Comparison of ENCODE assay signal across 19 mouse cellular contexts in the genomic region with DNA sequence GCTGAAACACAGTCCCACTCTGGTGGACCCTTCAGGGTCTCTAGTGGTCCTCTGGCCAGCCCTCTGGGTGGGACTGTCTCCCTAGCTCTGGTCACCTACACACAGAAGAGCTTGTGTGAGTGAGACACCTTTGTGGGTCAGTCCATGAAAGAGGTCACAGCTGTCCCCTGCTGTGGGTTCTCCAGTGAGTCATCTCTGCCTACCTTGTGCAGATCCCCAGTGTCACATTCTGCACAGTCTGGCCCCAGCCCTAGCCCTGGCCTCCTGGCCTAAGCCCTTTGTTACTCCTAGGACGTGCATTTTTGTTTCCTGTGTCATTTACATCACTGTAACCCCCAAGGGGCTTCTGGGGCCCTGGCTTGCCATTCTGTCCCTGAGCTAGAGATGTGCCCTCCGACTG. TPM values are rescaled to one million over a fixed set of nuclear protein-coding genes. Genes with fewer than 3 reads are reported as not detected.
A peak's percentile ranks its signal among the peaks of the same experiment; 100 is the strongest.
DNase-seq lines count a peak whose midpoint lies in the region; ATAC-seq and TF ChIP-seq lines count a peak whose summit lies in the region.
"Had no signal": no experiment of that assay in that cellular context is flagged by ENCODE, and none has a peak within 500 bp of the region (broad histone marks: within the 10 kb centered on the region; RNA-seq: fewer than 3 reads in every experiment).

No protein-coding gene starts in this region.

- WGBS in heart, embryonic 13.5 days, result 65% methylated on average over 2 of the region's 2 CpGs

- TF ChIP-seq CTCF in CH12.LX (conservative IDR thresholded peaks at IDR 0.05 in 1 of 2, IDR thresholded peaks at IDR 0.05 in 1 of 2; ENCODE audit: low read depth in 2 of 2, low read length in 2 of 2), result no peak
- no peak for TF ChIP-seq CTCF in embryonic fibroblast, embryonic 13.5 days (IDR thresholded peaks at IDR 0.05; ENCODE audit: borderline replicate concordance, insufficient read depth, low read length)

- no peak overlapping the region for H3K4me2 ChIP-seq in heart, embryonic 13.5 days
- H3K4me2 ChIP-seq in CH12.LX (ENCODE audit: insufficient read depth, low read depth, poor library complexity, severe bottlenecking) (no peak overlapping the region), myocyte (ENCODE audit: low read depth) (peak overlapping the region; percentile 20)
- H3K4me2 ChIP-seq: forebrain, embryonic 13.5 days; neural tube, embryonic 12.5 days had no signal

- no peak overlapping the region for H3K4me3 ChIP-seq in heart, embryonic 13.5 days
- H3K4me3 ChIP-seq in CH12.LX (replicated peaks in 1 of 3; ENCODE audit: low read depth in 2 of 3, low read length in 2 of 3, poor library complexity in 1 of 3) (no peak overlapping the region), myocyte (no peak overlapping the region)
- no peak overlapping the region for H3K4me3 ChIP-seq in embryonic fibroblast, embryonic 13.5 days (ENCODE audit: insufficient read depth, low read length)
- H3K4me3 ChIP-seq: forebrain, embryonic 13.5 days; midbrain, embryonic 10.5 days; neural tube, embryonic 12.5 days had no signal

- H3K79me2 ChIP-seq in CH12.LX (replicated peaks; ENCODE audit: control insufficient read depth, extremely low read depth, insufficient read depth, poor library complexity, severe bottlenecking) (no peaks in the 10 kb centered on the region), myocyte (ENCODE audit: control insufficient read depth, insufficient read depth) (no peaks in the 10 kb centered on the region)

- H3K27ac ChIP-seq in heart, embryonic 13.5 days (replicated peaks), result no peak overlapping the region; the same call in 1 of the 2 replicates
- H3K27ac ChIP-seq in CH12.LX (ENCODE audit: insufficient read depth, low read depth), result peak overlapping the region; percentile 46
- H3K27ac ChIP-seq in embryonic fibroblast, embryonic 13.5 days (ENCODE audit: insufficient read depth, low read length), result peak overlapping the region; percentile 99
- H3K27ac ChIP-seq: forebrain, embryonic 13.5 days; liver, embryonic 14.5 days; macrophage; midbrain, embryonic 10.5 days; neural tube, embryonic 12.5 days had no signal

- peaks cover 81% of the 10 kb centered on the region for H3K36me3 ChIP-seq in heart, embryonic 13.5 days
- H3K36me3 ChIP-seq in CH12.LX (replicated peaks in 1 of 2; ENCODE audit: control insufficient read depth in 1 of 2, insufficient read depth in 1 of 2, low read length in 1 of 2) (peaks cover 64 to 92% of the 10 kb centered on the region in 2 experiments), myocyte (ENCODE audit: control insufficient read depth, insufficient read depth) (peaks cover 9% of the 10 kb centered on the region)

- no peak for TF ChIP-seq RAD21 in CH12.LX (IDR thresholded peaks at IDR 0.05; ENCODE audit: low read depth, low read length)

- H3K9me3 ChIP-seq in heart, embryonic 13.5 days, result no peaks in the 10 kb centered on the region
- no peaks in the 10 kb centered on the region for H3K9me3 ChIP-seq in CH12.LX (replicated peaks; ENCODE audit: low read length)
- H3K9me3 ChIP-seq: forebrain, embryonic 13.5 days; midbrain, embryonic 10.5 days; neural tube, embryonic 12.5 days had no signal

- no peak for ATAC-seq in heart, embryonic 13.5 days (ENCODE audit: extremely low read depth, insufficient number of reproducible peaks, low FRiP score, low TSS enrichment)
- ATAC-seq: forebrain, embryonic 13.5 days; hindbrain, embryonic 16.5 days; intestine, embryonic 16.5 days had no signal

- dilution Hi-C loops in CH12.LX (cut with MboI; ENCODE audit: extremely low pct_ligation_motif_present, extremely low pct_unique_long_range_greater_than_20kb, low sequenced_read_pairs), result no loop called here

- in situ Hi-C loops in CH12.LX (cut with MboI; ENCODE audit: low pct_ligation_motif_present, low pct_unique_long_range_greater_than_20kb, low sequenced_read_pairs), result no loop called here

- 0 out of 2 replicates have a peak overlapping the region, but pooled peaks have one; percentile 37 for H3K9ac ChIP-seq in heart, embryonic 13.5 days
- H3K9ac ChIP-seq in CH12.LX (ENCODE audit: insufficient read depth, low read depth), result no peak overlapping the region
- H3K9ac ChIP-seq: forebrain, embryonic 13.5 days; liver, embryonic 14.5 days; neural tube, embryonic 12.5 days had no signal

- no peaks in the 10 kb centered on the region for H3K27me3 ChIP-seq in heart, embryonic 13.5 days (replicated peaks)
- H3K27me3 ChIP-seq in CH12.LX (replicated peaks) (no peaks in the 10 kb centered on the region), myocyte (ENCODE audit: control insufficient read depth, insufficient read depth, insufficient read length) (no peaks in the 10 kb centered on the region)
- H3K27me3 ChIP-seq: forebrain, embryonic 13.5 days; neural tube, embryonic 12.5 days had no signal

- H3ac ChIP-seq in myocyte (ENCODE audit: control insufficient read depth, insufficient read length), result no peak overlapping the region

- H3K4me1 ChIP-seq in heart, embryonic 13.5 days, result peaks cover 11% of the 10 kb centered on the region
- H3K4me1 ChIP-seq in CH12.LX (ENCODE audit: control insufficient read depth in 1 of 2, insufficient read depth in 2 of 2), result peaks cover 13 to 18% of the 10 kb centered on the region in 2 experiments
- H3K4me1 ChIP-seq in embryonic fibroblast, embryonic 13.5 days (ENCODE audit: control insufficient read depth, insufficient read depth, low read length), result peaks cover 27% of the 10 kb centered on the region
- H3K4me1 ChIP-seq: forebrain, embryonic 13.5 days; neural tube, embryonic 12.5 days had no signal

- no peak for DNase-seq in heart, postnatal 4 days
- no peak for DNase-seq in CH12.LX (ENCODE audit: extremely low read depth)
- DNase-seq in spleen, postnatal 36 days (ENCODE audit: low spot score in 2 of 2), result no peak
- no peak for DNase-seq in adrenal gland, adult 18-20 months (ENCODE audit: low spot score in 2 of 2)
- DNase-seq: adrenal gland, postnatal 14 days; cerebellum, postnatal 14 days; gastrocnemius, postnatal 36 days; heart, postnatal 14 days; thymus, postnatal 25 days had no signal

- TF ChIP-seq EP300 in CH12.LX (IDR thresholded peaks at IDR 0.05; ENCODE audit: low read length), result peak; percentile 55; the same call in 1 of the 2 replicates

- TF ChIP-seq POLR2A in CH12.LX (IDR thresholded peaks at IDR 0.05; ENCODE audit: low read depth, low read length), result no peak
- TF ChIP-seq POLR2A in embryonic fibroblast, embryonic 13.5 days (IDR thresholded peaks at IDR 0.05; ENCODE audit: low read depth, low read length), result no peak
- no peak for TF ChIP-seq POLR2A in myocyte (IDR thresholded peaks at IDR 0.05; ENCODE audit: insufficient read length, low read depth)

TF ChIP-seq in CH12.LX, 34 proteins besides CTCF, POLR2A, EP300 and RAD21 (continues in another document):
- TF ChIP-seq TCF12 (IDR thresholded peaks at IDR 0.05; ENCODE audit: low read depth, low read length), result peak; percentile 62; the same call in 1 of the 2 replicates
- peak; percentile 63; the same call in 1 of the 2 replicates for TF ChIP-seq IRF4 (IDR thresholded peaks at IDR 0.05; ENCODE audit: low read depth, low read length)
- no peak for TF ChIP-seq ZC3H11A (IDR thresholded peaks at IDR 0.05; ENCODE audit: low read depth, low read length)
- peak; percentile 37; the same call in 1 of the 2 replicates for TF ChIP-seq BHLHE40 (IDR thresholded peaks at IDR 0.05; ENCODE audit: low read depth, low read length)
- no peak for TF ChIP-seq MYC (IDR thresholded peaks at IDR 0.05; ENCODE audit: low read depth, low read length)
- TF ChIP-seq RCOR1 (conservative IDR thresholded peaks at IDR 0.05; ENCODE audit: low read depth, low read length), result no peak
- TF ChIP-seq CHD2 (IDR thresholded peaks at IDR 0.05; ENCODE audit: low read length), result no peak

TF ChIP-seq in myocyte, 11 proteins besides CTCF, POLR2A, EP300 and RAD21 (continues in another document):
- no peak for TF ChIP-seq SRF (IDR thresholded peaks at IDR 0.05; ENCODE audit: control insufficient read depth, insufficient read length, low read depth)
- TF ChIP-seq E2F4 (IDR thresholded peaks at IDR 0.05; ENCODE audit: insufficient read depth), result no peak
- no peak for TF ChIP-seq REST (IDR thresholded peaks at IDR 0.05; ENCODE audit: insufficient read depth, insufficient read length)
- no peak for TF ChIP-seq CEBPB (IDR thresholded peaks at IDR 0.05; ENCODE audit: insufficient read depth, poor library complexity, severe bottlenecking)
- peak in 1 of 3 experiments; percentile 50 for TF ChIP-seq MYOG (IDR thresholded peaks at IDR 0.05; ENCODE audit: control insufficient read depth in 1 of 3, insufficient read depth in 1 of 3, insufficient read length in 2 of 3, low read depth in 2 of 3)
- TF ChIP-seq TCF3 (IDR thresholded peaks at IDR 0.05; ENCODE audit: insufficient read length, low read depth), result no peak
- TF ChIP-seq TCF12 (IDR thresholded peaks at IDR 0.05; ENCODE audit: insufficient read depth, poor library complexity, severe bottlenecking), result no peak

RNA-seq across cellular contexts. Expression of gene Tmed1, which starts 16.1 kb away (rescaled TPM):
- 88.9 and 103 TPM in 2 replicates for polyA plus RNA-seq in heart, embryonic 13.5 days (2015; fragmentation: Nextera tagmentation; extraction: Ambion mirVana)
- 10 to 100 TPM; 38.6 to 46.3 TPM for total RNA-seq in heart, postnatal 4 days (2021)
- total RNA-seq in CH12.LX (2012; rRNA removed) (28.4 and 28.8 TPM in 2 replicates), CH12.LX (2014; rRNA removed) (21.7 and 25.5 TPM in 2 replicates)
- polyA plus RNA-seq in CH12.LX (2012; ENCODE audit: insufficient read length, low read depth) (17.1 and 19.8 TPM in 2 replicates), myocyte (2012; fragmentation: generic; extraction: Trizol) (47.3 TPM)
- 29.6 and 32.1 TPM in 2 replicates for polyA plus RNA-seq in embryonic fibroblast, embryonic 13.5 days (2011; ENCODE audit: insufficient read length, low read depth, missing spikeins)
- total RNA-seq in adrenal gland, adult 18-20 months (2021), result 10 to 100 TPM; 25.6 to 28.8 TPM

RNA-seq across cellular contexts. Expression of gene AB124611, which starts 32.1 kb away (rescaled TPM):
- 2.1 and 2.6 TPM in 2 replicates for polyA plus RNA-seq in heart, embryonic 13.5 days (2015; fragmentation: Nextera tagmentation; extraction: Ambion mirVana)
- 1 to 10 TPM in 1 of 2 experiments, under 1 TPM in 1; 0.95 to 1.1 TPM for total RNA-seq in heart, postnatal 4 days (2021)
- total RNA-seq in CH12.LX (2012; rRNA removed) (0.46 and 0.89 TPM in 2 replicates), CH12.LX (2014; rRNA removed) (1.5 TPM in 2 replicates)
- polyA plus RNA-seq in CH12.LX (2012; ENCODE audit: insufficient read length, low read depth) (2.1 and 2.3 TPM in 2 replicates), myocyte (2012; fragmentation: generic; extraction: Trizol) (0.22 TPM)
- polyA plus RNA-seq in embryonic fibroblast, embryonic 13.5 days (2011; ENCODE audit: insufficient read length, low read depth, missing spikeins), result 0.44 TPM in 1 of 2 replicates, not detected in the other
- total RNA-seq in adrenal gland, adult 18-20 months (2021), result 1 to 10 TPM; 1.5 to 4.3 TPM

RNA-seq across cellular contexts. Expression of gene Carm1, which starts 52.8 kb away (rescaled TPM):
- 25.9 and 27.9 TPM in 2 replicates for polyA plus RNA-seq in heart, embryonic 13.5 days (2015; fragmentation: Nextera tagmentation; extraction: Ambion mirVana)
- total RNA-seq in heart, postnatal 4 days (2021), result 10 to 100 TPM; 70.5 to 79.0 TPM
- total RNA-seq in CH12.LX (2012; rRNA removed) (42.2 and 46.7 TPM in 2 replicates), CH12.LX (2014; rRNA removed) (19.1 and 21.5 TPM in 2 replicates)
- polyA plus RNA-seq in CH12.LX (2012; ENCODE audit: insufficient read length, low read depth) (98.5 and 111 TPM in 2 replicates), myocyte (2012; fragmentation: generic; extraction: Trizol) (48.1 TPM)
- polyA plus RNA-seq in embryonic fibroblast, embryonic 13.5 days (2011; ENCODE audit: insufficient read length, low read depth, missing spikeins), result 96.3 and 105 TPM in 2 replicates
- 10 to 100 TPM; 40.4 to 43.3 TPM for total RNA-seq in adrenal gland, adult 18-20 months (2021)
